Mouse (Mus musculus) cerebellum, adult 11 months (tissue): ENCODE results near the gene Fam83g.

Experiments
- DNase-seq: peaks from one replicate; pipeline ENCODE4 v3.0.0; 2022

Gene Fam83g

DNA sequence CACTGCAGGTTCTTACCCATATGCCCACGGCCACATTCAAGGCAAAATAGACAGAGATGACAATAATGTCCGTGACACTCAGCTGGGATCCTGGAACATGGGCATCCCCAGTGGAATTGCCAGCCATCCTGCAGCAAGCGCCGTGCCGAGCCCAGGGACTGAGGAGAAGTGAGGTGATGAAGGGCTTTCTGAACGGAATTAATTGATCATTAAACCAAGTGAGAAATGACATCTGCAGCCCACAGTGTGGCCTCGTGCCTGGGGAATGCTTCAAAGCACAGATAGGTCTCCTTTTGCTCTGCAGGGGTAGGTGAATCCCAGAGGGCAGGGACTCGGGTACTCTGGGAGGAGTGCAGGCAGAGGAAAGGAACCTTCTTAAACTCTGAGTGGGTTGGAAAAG lies 35.9 kb downstream of the Fam83g start:
- no peak for DNase-seq

DNA sequence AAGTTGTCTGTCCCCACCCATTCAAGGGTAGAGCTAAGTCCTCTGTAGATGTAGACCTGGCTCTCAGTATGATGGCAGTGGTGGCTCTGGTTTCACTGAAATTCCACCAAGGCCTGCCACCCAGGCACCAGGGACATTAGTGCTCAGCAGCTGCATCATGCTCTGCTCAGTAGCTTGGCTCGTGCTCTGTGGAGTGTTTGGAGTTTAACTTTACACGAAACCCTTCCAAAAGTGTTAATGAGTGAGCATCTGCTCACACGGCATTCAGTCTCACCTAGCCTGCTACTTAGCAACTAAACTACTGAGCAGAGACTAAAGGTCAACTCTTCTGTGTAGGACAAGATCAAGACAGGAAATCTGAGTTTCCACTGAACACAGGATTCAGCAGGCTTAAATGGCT lies 36.7 kb downstream of the Fam83g start, which contains the start of gene Slc5a10:
Slc5a10 (minus strand) TSS at position 191 of the 400 bp plus-strand sequence.
- no peak for DNase-seq

DNA sequence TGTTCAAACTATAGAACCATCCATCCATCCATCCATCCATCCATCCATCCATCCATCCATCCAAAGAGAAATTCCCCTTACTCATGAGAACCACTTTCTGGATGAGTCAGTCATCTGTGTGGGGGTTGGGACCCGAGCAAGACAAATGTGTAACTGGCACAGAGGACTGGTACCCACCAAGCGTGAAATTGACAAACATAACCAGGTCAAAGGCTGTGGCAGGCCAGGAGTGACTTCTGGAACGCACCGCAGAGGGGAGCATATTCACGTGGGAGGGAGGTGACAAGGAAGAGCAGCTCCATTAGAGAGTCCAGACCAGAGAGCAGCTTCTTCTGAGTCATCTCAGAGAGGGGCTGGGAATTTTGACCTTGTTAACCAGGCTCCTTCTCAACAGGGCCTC lies 38.2 kb downstream of the Fam83g start:
- no peak for DNase-seq

DNA sequence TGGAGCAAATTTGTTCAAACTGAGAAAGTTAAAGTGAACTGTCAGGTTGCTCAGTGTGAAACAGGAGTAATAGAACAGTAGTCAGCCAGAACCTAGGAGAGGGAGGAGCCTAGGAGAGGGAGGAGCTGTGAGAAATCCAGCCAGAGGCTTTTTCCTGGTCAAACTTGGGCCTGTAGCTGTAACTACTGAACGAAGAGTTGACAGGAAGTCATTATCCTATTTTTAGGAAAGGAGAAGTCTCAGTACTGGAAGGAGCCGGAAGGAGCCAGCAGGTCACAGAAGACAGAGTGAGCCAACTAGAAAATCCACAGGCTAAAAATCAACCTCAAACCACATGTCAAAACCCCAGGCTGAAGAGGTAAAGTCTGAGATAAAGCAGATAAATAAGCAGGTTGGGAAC lies 44.1 kb downstream of the Fam83g start:
- DNase-seq: no peak

DNA sequence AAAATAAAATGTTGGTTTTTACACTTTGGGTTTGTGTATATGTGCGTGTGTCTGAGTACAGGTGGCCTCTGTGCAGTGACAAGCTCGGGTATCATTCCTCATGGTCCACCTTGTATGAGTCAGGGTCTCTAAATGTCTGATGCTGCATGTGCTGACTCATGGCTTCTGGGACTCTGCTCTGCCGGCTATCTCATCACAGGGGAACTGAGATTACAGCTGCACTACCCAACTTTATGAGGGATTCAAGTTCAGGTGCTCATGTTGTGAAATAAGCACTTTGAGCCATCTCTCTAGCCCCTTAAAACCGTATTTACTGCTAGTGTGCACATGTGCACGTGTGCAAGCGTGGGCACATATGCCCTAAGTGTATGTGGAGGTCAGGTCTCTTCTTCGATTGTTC lies 48.8 kb downstream of the Fam83g start:
- no peak for DNase-seq

DNA sequence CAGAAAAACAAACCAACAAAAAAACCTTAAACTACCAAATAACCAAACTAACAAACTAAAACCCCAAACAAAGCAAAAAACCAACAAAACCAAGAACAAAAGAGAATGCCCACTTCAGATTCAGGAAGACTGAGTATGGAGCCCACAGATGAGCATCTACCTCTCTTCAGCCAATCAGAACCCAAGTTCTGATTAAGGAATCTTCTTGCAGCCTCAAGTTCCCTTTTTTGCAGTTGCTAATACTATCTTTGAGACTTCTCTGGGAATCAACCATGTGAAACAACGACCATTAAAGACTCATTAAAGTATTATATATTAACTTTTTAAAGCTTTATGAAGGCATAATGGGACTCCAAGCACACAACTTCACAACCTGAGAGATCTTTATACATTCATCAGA lies 53.4 kb downstream of the Fam83g start:
- no peak for DNase-seq

DNA sequence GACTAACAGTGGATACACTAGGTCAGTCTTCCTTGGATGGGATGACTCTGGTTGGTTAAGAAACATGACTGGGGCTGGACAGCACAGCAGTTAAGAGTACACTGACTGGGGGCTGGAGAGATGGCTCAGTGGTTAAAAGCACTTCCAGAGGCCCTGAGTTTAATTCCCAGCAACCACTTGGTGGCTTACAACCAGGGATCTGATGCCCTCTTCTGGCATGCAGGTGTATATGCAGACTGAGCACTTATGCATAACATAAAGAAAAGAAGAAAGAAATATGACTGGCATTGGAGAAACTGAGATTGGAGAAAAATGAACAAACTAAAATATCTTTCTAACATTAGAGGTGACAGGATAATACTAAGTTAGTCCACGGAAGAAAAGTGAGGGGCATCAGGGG lies 56.6 kb downstream of the Fam83g start:
- DNase-seq: no peak

DNA sequence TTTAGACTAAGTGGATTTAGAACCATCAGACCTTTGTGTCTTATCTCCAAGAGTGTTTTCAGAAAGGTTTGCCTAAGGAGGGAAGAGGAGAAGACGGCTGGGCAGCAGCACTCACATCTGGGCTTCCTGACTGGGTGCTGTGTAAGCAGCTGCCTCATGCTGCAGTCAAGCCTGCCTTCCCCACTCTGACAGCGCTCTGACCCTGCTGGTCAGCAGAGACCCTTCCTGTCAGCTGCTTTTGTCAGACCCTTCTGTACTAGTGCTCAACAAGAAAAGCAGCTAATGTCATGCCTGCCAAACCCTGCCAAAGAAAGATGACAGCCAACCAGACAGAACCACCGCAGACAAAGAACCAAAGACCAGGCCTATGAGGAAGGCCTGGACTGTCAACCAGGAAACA lies 59.9 kb downstream of the Fam83g start:
- no peak for DNase-seq

DNA sequence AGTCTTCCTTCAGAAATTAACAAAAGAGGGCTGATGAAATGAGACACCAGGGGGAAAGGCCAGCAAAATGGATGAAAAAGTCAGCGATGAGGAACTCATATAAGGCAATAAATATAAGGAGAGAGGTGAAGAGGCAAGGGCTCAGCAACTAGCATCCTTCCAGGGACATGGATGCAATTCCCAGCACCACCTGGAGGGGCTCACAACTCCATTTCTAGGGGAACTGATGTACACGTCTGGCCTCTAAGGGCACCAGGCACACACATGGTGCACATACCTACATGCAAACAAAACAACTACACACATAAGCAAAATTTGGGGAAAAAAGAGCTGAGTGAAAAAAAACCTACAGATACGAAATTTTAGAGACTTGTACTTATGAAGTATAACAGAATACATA lies 60.6 kb downstream of the Fam83g start:
- no peak for DNase-seq

DNA sequence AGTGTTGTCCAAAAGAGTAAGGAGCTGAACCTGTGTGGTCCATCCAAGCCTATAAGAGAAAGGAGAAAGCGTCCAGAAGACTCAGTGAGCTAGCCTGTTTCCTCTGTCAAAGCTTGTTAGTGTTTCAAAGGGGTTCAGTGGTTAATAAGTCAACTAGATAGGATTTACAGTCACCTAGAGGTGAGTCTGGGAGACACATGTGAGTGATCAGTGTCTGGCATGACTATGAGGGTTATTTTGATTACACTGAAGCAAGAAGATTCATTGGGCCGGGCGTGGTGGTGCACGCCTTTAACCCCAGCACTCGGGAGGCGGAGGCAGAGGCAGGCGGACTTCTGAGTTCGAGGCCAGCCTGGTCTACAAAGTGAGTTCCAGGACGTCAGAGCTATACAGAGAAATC lies 61.9 kb downstream of the Fam83g start:
- no peak for DNase-seq

DNA sequence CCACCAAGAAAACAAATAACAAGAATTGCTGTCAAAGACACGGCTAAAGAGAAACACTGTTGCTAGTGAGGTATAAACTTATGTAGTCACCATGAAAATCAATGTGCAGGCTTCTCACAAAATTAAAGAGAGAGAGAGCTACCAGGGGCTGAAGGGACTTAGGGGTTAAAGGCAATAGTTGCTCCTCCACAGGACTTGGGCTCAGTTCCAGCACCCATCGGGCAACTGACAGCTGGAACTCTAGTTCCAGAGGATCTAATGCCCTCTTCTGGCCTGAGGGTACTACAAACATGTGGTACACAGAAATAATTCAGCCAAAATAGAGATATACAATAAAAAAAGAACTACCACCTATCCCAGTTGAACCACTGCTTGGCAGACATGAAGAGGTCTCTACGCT lies 63.3 kb downstream of the Fam83g start:
- no peak for DNase-seq

DNA sequence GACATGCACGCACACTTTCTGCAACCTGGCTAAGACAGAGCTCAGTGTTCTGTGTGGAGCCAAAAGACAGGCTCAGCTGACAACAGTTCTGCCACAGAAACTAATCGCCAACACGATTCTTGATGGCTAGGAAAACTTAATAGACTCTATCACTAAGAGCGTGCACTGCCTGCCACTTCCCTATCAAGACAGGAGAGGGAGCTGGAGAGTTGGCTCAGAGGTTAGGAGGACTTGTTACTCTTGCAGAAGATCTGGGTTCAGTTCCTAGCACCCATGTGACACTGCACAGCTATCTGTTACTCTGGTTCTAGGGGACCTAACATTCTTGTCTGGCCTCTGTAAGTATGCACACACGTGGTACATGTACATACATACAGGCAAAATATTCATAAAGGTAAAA lies 67.7 kb downstream of the Fam83g start:
- DNase-seq: no peak

DNA sequence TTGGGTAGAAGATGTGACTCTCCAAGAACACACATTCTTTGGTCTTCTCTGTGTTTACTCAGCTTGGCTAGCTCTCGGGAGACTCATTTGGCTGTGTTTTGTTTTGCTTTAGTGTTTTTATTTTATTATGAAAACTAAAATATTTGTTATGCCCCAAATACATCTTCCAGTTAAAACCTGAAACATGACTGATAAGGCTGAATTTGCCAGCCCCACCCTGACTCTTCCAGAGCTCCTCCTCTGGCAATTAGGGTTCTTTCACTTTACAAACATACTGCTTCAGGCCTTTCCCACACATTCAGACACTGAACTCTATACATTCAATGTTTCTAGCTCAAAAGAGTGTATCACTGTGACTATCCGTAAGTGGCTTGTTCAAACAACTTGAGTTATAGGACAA lies 73.3 kb downstream of the Fam83g start:
- no peak for DNase-seq
